Mouse (Mus musculus) intestine, postnatal 0 days (tissue): ENCODE data around the gene Fkbp4. TPM values are rescaled to one million over a fixed set of nuclear protein-coding genes. Genes with fewer than 3 reads are reported as not detected.
A peak's percentile ranks its signal among the peaks of the same experiment; 100 is the strongest.

Experiments
- ATAC-seq: fragments of 200-750 bp; cut with Nextera tagmentation; 2 replicates; pipeline ENCODE4 v1.8.0; 2017; ENCODE audit warnings: mild to moderate bottlenecking, moderate TSS enrichment, moderate library complexity
- H3K27ac ChIP-seq: fragments of 300-500 bp; sonication (generic); 2 replicates; pipeline ENCODE4 v1.5.1; 2014; ENCODE audit warnings: mild to moderate bottlenecking, low read depth, low read length, moderate library complexity
- H3K27me3 ChIP-seq: fragments of 300-500 bp; sonication (generic); replicated peaks from 2 replicates; pipeline ENCODE4 v1.6.1; 2014; ENCODE audit warnings: low read length, mixed read lengths; ENCODE audit not compliant: control insufficient read depth, insufficient read depth
- H3K36me3 ChIP-seq: fragments of 300-500 bp; sonication (generic); 2 replicates; pipeline ENCODE4 v1.6.1; 2014; ENCODE audit warnings: mild to moderate bottlenecking, moderate library complexity; ENCODE audit not compliant: control insufficient read depth, insufficient read depth
- H3K4me1 ChIP-seq: fragments of 300-500 bp; sonication (generic); replicated peaks from 2 replicates; pipeline ENCODE4 v1.6.1; 2014; ENCODE audit warnings: antibody characterized with exemption, low read length, mixed read lengths; ENCODE audit not compliant: control insufficient read depth, insufficient read depth
- H3K4me2 ChIP-seq: fragments of 300-500 bp; sonication (generic); replicated peaks from 2 replicates; pipeline ENCODE4 v1.6.1; 2014; ENCODE audit warnings: low read depth, mild to moderate bottlenecking, moderate library complexity
- H3K4me3 ChIP-seq: fragments of 300-500 bp; sonication (generic); 2 replicates; pipeline ENCODE4 v1.5.1; 2014; ENCODE audit warnings: low read depth, low read length
- H3K9ac ChIP-seq: fragments of 300-500 bp; sonication (generic); 2 replicates; pipeline ENCODE4 v1.6.1; 2014; ENCODE audit warnings: mild to moderate bottlenecking, low read depth, low read length
- H3K9me3 ChIP-seq: fragments of 300-500 bp; sonication (generic); 2 replicates; pipeline ENCODE4 v1.6.1; 2016; ENCODE audit warnings: mixed run types; ENCODE audit not compliant: control insufficient read depth
- CTCF ChIP-seq: sonication (generic); IDR thresholded peaks from 2 replicates; pipeline ENCODE4 v1.5.1; 2016; ENCODE audit warnings: low read depth, mild to moderate bottlenecking, control low read depth, antibody characterized with exemption, moderate library complexity
- WGBS: fragments of 180-500 bp; shearing (Covaris S2); extraction: QIAGEN DNeasy Blood & Tissue Kit; methylation state at CpG from one replicate; pipeline ENCODE4 v1.1.7; 2014; 5-methylcytosine and 5-hydroxymethylcytosine counted together
- polyA plus RNA-seq: library from polyadenylated mRNA; unstranded; fragments of >200 nt; fragmentation: Nextera tagmentation; extraction: Ambion mirVana; gene quantifications from 2 replicates; pipeline ENCODE4 v1.2.1, GENCODE M21; 2015

Fkbp4 gene
- polyA plus RNA-seq, 1 experiment from 2014 or later: 113 TPM

DNA sequence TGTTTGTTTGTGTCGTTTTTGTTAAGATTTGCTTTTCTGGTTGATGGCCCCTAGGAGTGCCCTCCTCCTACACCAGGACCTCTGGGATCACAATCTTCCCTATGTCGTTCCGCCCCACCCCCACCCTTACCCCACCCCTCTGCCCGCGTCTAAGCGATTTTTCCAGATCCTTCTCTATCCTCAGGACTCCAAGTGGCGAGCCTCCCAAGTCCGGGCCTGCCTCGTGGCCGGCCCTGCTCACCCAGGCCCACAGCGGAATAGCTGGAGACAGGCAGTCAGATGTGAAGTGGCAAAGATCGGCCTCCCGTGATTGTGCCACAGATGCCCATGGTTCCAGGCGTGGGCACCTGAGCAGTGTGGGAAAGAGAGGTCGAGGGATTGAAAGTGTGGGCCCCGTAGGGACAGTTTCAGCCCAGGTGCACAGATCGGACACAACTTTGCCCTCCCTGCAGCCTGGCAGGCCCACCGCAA lies 429 bp upstream of the Fkbp4 start:
- Histone ChIP-seq H3K4me2 (peak overlapping the region; percentile 83), H3K4me1 (no peaks in the 10 kb centered on the region; the same call in 1 of the 2 replicates), H3K36me3 (peaks cover 21% of the 10 kb centered on the region), H3K27ac (peak overlapping the region; percentile 10; the same call in 1 of the 2 replicates), H3K4me3 (peak overlapping the region; percentile 97), H3K9ac (peak overlapping the region; percentile 55), H3K9me3 (no peaks in the 10 kb centered on the region), H3K27me3 (no peaks in the 10 kb centered on the region)
- ATAC-seq: peak; percentile 14
- TF ChIP-seq CTCF: no peak
- WGBS: 18% methylated on average over 18 of the region's 18 CpGs

GRCm38 (mm10) chr6:128437731-128438316 lies 653 bp downstream of the Fkbp4 start:
- peak overlapping the region; percentile 97 for H3K4me3 ChIP-seq
- H3K9me3 ChIP-seq: no peaks in the 10 kb centered on the region
- peak overlapping the region; percentile 87 for H3K9ac ChIP-seq
- no peak for TF ChIP-seq CTCF
- H3K4me2 ChIP-seq: peak overlapping the region; percentile 83
- WGBS: under 1% methylated on average over 50 of the region's 52 CpGs
- peak; percentile 86 for ATAC-seq
- peak overlapping the region; percentile 91 for H3K27ac ChIP-seq
- no peaks in the 10 kb centered on the region; the same call in 1 of the 2 replicates for H3K4me1 ChIP-seq
- peaks cover 31% of the 10 kb centered on the region for H3K36me3 ChIP-seq
- no peaks in the 10 kb centered on the region for H3K27me3 ChIP-seq

- peak overlapping the region; percentile 87 for H3K9ac ChIP-seq
- H3K4me1 ChIP-seq: no peaks in the 10 kb centered on the region; the same call in 1 of the 2 replicates
- WGBS: 4% methylated on average over 10 of the region's 10 CpGs
- peak overlapping the region; percentile 97 for H3K4me3 ChIP-seq
- no peak for TF ChIP-seq CTCF
- no peaks in the 10 kb centered on the region for H3K9me3 ChIP-seq
- H3K36me3 ChIP-seq: peaks cover 37% of the 10 kb centered on the region
- H3K27me3 ChIP-seq: no peaks in the 10 kb centered on the region
- no peak for ATAC-seq
- H3K27ac ChIP-seq: peak overlapping the region; percentile 91
- H3K4me2 ChIP-seq: peak overlapping the region; percentile 83
These were observed 1.2 kb downstream of the Fkbp4 start for GRCm38 (mm10) chr6:128437288-128437687.

- 71% methylated on average over 8 of the region's 8 CpGs for WGBS
- Histone ChIP-seq H3K4me2 (peak overlapping the region; percentile 83), H3K4me3 (no peak overlapping the region), H3K4me1 (no peaks in the 10 kb centered on the region; the same call in 1 of the 2 replicates), H3K36me3 (peaks cover 45% of the 10 kb centered on the region), H3K27me3 (no peaks in the 10 kb centered on the region), H3K27ac (no peak overlapping the region), H3K9ac (no peak overlapping the region), H3K9me3 (no peaks in the 10 kb centered on the region)
- TF ChIP-seq CTCF: no peak
- no peak for ATAC-seq
These were observed 2.0 kb downstream of the Fkbp4 start for GRCm38 (mm10) chr6:128436356-128437005.

- H3K36me3 ChIP-seq: peaks cover 53% of the 10 kb centered on the region
- no peak for TF ChIP-seq CTCF
- no peak for ATAC-seq
- no peaks in the 10 kb centered on the region for H3K9me3 ChIP-seq
- 57% methylated on average over 5 of the region's 5 CpGs for WGBS
- H3K4me1 ChIP-seq: no peaks in the 10 kb centered on the region; the same call in 1 of the 2 replicates
- H3K27ac ChIP-seq: no peak overlapping the region
- H3K4me2 ChIP-seq: no peak overlapping the region
- H3K4me3 ChIP-seq: no peak overlapping the region
- no peaks in the 10 kb centered on the region for H3K27me3 ChIP-seq
- H3K9ac ChIP-seq: no peak overlapping the region
These were observed 3.0 kb downstream of the Fkbp4 start for GRCm38 (mm10) chr6:128435474-128435873.

DNA sequence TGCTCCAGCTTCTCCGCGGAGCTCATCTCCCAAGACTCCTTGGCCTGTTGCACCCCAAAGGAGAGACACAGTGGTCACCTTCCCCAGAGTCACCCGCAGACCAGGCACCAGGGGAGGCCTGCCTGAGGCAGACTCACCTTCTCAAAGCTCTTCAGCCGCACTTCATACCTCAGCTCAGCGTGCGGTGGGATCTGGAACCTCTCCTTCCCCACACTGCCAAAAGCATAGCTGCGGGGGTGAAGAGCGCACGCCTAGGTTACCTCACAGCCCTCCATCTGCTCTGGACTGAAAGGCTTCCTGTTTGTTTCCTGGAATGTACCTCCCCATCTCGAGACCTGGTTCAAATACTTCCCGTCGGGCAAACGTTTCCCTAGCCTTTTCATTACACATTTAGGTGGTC lies 4.9 kb downstream of the Fkbp4 start:
- WGBS: 89% methylated on average over 13 of the region's 13 CpGs

More for the DNA sequence above, 4.9 kb downstream of the Fkbp4 start:
- H3K36me3 ChIP-seq: peaks cover 71% of the 10 kb centered on the region
- H3K27ac ChIP-seq: no peak overlapping the region; the same call in 1 of the 2 replicates
- no peak overlapping the region for H3K4me2 ChIP-seq
- H3K4me3 ChIP-seq: no peak overlapping the region
- ATAC-seq: no peak
- no peak for TF ChIP-seq CTCF
- no peaks in the 10 kb centered on the region for H3K9me3 ChIP-seq
- no peaks in the 10 kb centered on the region; the same call in 1 of the 2 replicates for H3K4me1 ChIP-seq
- no peaks in the 10 kb centered on the region for H3K27me3 ChIP-seq
- H3K9ac ChIP-seq: no peak overlapping the region
